Mouse (Mus musculus) retina, adult 2 months (tissue): ENCODE results near the gene Sst.
"Not testable (repeated sequence)": the region's sequence is repeated elsewhere in the genome, so short reads cannot be mapped to it uniquely, and the experiment has no call there.

Source experiments
- DNase-seq: peaks from one replicate; pipeline ENCODE4 v3.0.0-alpha.2; 2012; ENCODE audit warnings: low read depth, low spot score

Sst gene

GRCm38 (mm10) chr16:23890636-23891035 is at the start of gene Sst:
Sst (minus strand) TSS chr16:23890958.
- DNase-seq: no peak

DNA sequence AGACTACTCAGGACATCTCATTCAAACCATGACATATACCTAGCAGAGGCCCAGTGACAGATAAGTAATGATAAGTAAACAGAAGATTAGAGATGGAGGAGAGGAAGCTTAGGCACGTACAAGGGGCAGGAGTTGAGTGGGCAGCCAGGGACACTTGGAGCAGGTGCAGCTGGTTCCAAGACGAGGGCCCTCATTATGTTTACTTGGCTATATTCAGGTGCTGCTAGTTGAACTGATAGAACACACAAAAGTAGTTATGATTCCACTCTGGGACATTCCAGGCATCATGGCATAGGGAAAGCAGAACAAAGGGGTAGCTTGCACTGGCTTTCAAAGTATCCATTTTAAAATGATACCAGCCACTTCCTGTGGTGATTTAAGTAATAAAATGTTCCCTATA is 43.6 kb upstream of the Sst start:
- no peak for DNase-seq

DNA sequence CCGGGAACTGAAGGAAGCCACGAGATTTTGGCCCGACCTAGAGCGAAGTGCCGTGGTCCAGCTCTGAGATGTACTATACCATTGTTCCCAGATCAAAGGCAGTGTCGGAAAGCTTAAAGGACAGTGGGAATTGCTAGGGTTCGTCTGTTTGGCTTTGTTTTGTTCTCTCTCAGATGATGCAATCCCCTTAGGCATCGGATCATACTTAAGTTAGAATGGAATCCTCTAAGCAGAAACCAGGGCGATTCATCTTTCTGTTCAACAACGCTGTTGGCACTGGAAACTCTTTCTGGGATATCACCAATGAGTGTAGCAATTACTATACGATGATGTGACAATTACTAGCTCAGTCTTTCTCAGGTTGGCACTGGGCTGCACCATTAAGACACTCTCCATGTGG is 41.5 kb upstream of the Sst start, which contains the start of gene Rtp2:
Gene Rtp2, minus strand, starts transcription at position 101 of the 400 bp plus-strand sequence.
- DNase-seq: no peak

GRCm38 (mm10) chr16:23931275-23931674 is 40.5 kb upstream of the Sst start:
- no peak for DNase-seq

- no peak for DNase-seq
Observed at GRCm38 (mm10) chr16:23930426-23931073, 39.8 kb upstream of the Sst start.

GRCm38 (mm10) chr16:23927301-23928114 is 36.8 kb upstream of the Sst start:
- DNase-seq: no peak

GRCm38 (mm10) chr16:23922906-23923305 is 32.1 kb upstream of the Sst start:
- DNase-seq: no peak

- no peak for DNase-seq
Observed at GRCm38 (mm10) chr16:23921697-23922096, 30.9 kb upstream of the Sst start.

DNA sequence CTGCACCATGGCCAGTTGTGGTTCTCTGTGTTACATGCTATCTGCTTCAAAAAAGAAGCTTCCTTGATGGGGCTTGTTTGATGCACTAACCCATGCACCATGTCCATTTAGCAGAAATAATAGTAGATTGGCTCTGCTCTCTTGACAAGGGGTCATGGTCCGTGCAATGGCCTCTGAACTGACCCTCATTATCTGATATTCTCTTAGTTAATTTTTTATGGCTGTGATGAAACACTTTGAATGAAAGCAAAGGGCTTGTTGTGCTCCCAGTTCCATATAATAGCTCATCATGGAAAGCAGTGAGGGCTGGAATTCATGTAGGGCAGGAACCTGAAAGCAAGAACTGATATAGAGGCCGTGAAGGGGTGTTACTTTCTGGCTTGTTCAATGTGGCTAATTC is 28.7 kb upstream of the Sst start:
- DNase-seq: no peak

GRCm38 (mm10) chr16:23913401-23913800 is 22.6 kb upstream of the Sst start:
- DNase-seq: no peak

DNA sequence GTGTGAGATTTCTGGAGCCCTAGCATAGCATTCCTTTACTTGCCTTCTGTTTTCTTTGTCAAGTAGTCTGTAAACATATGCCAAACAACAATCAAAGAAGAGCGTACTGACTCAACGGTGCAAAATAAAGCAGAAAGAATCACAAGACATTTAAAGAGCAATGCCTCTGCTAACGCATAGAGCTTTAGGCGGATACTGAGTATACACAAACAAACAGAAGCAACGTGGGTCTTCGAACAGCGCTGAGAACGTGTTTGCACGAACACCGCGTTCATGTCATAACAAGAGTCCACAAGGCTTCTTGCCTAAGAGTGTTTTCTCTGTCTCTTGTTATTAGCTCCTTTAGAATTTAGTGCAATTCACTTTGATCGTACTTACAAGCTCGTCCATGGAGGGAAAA is 22.0 kb upstream of the Sst start:
- no peak for DNase-seq

DNA sequence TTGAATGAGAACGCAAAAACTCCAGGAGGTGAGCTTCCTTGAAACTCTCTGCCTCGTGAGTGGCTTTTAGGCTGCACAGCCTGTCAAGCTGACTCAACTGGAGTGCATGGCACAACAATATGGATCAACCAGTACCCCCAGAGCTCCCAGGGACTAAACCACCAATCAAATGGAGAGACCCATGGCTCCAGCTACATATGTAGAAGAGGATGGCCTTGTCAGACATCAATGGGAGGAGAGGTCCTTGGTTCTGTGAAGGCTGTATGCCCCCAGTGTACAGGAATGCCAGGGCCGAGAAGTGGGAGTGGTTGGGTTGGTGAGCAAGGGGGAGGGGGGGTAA is 18.2 kb upstream of the Sst start:
- not testable (repeated sequence) for DNase-seq

- not testable (repeated sequence) for DNase-seq
Observed at GRCm38 (mm10) chr16:23908076-23909014, 17.6 kb upstream of the Sst start.

GRCm38 (mm10) chr16:23906586-23906985 is 15.8 kb upstream of the Sst start:
- not testable (repeated sequence) for DNase-seq

GRCm38 (mm10) chr16:23901411-23901810 is 10.7 kb upstream of the Sst start:
- DNase-seq: no peak

DNA sequence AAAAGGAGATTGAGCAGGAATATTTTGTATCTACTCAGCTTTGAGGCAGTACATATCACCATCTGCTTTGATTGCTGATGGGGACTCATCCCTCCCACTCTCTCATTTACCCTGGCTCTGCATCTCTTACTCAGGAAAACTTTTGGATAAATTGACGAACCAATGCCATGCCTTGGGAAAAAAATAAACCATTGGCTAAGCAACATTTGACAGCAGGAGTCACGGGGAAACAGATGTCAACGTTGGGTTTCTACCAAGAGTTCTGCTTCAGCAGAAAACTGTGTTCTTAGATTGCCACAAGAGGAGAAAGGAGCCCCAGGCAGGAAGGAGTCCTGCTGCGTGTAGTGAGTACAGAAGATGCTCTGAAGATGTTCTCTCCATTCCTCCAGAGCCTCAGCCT is 9.3 kb upstream of the Sst start:
- DNase-seq: no peak

DNA sequence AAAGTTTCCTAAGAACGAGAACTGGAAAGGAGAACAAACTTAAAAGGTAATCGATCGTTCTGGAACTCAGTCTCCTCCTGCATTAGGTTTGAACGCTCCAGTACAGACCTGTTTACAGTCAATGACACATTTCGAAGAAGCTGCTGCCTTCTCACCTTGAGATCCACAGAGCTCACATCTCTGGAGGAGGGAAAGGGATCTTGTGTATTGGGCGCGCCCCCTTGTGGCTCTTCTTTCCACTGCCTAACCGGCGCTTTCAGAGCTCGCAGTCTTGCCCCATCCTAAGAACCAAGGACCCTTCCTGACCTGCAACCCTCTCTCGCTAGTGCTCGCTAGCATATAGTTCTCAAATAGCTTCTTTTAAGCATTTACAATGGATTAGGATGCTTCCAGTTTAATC is 8.1 kb upstream of the Sst start:
- DNase-seq: peak; percentile 30

GRCm38 (mm10) chr16:23897984-23898586 is 7.3 kb upstream of the Sst start:
- DNase-seq: peak; percentile 36

DNA sequence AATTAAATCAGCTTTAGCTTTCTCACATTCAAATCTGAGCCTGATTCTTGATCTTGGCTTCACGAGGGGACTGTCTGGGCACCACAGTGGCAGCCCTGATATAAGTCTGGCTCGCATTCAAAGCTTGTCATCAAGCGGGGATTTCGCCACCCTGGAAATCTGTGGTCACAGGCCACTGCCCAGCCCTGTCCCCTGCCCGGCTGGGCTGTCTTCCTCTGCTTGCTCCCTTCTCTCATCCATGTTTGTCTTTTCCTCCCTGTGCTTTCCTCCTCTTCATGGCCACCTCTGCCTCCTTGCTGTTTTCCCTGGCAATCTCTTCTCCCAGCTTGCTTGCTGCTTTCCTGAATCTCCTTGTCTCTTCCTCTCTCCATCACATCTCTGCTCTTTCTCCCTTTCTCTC is 6.7 kb upstream of the Sst start:
- no peak for DNase-seq

DNA sequence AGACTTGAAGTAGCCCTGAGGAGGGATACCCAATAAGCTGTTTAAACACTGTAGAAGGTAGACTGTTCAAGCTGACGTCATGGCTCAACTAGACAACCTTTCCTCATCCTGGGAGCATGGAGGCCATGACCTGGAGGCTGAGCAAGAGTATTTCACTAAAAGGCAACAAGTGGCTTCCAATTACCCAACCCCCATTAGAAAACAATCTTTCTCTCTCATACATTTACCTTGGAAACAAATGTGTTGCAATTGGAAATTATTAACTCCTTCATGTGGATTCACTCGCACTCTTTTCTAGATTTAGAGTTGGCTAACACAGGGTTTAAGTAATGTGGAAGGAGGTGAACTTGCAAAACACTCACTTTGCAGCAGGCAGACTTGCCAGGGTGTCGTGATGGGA is 4.4 kb upstream of the Sst start:
- DNase-seq: no peak

GRCm38 (mm10) chr16:23890151-23890550 is 607 bp downstream of the Sst start:
- no peak for DNase-seq
